Mouse (Mus musculus) cerebellum, adult 2 months (tissue): Measurements from ENCODE around the gene Col3a1.

ENCODE experiments used
- CTCF ChIP-seq: fragments of 200-500 bp; IDR thresholded peaks from 2 replicates; pipeline ENCODE4 v1.5.1; 2011; ENCODE audit warnings: low read depth, mild to moderate bottlenecking, control low read depth, low read length, moderate library complexity, borderline replicate concordance; ENCODE audit not compliant: insufficient read depth
- POLR2A ChIP-seq: fragments of 200-500 bp; IDR thresholded peaks from 2 replicates; pipeline ENCODE4 v1.6.1; 2011; ENCODE audit warnings: low read length, control low read depth, borderline replicate concordance; ENCODE audit not compliant: insufficient read depth

DNA sequence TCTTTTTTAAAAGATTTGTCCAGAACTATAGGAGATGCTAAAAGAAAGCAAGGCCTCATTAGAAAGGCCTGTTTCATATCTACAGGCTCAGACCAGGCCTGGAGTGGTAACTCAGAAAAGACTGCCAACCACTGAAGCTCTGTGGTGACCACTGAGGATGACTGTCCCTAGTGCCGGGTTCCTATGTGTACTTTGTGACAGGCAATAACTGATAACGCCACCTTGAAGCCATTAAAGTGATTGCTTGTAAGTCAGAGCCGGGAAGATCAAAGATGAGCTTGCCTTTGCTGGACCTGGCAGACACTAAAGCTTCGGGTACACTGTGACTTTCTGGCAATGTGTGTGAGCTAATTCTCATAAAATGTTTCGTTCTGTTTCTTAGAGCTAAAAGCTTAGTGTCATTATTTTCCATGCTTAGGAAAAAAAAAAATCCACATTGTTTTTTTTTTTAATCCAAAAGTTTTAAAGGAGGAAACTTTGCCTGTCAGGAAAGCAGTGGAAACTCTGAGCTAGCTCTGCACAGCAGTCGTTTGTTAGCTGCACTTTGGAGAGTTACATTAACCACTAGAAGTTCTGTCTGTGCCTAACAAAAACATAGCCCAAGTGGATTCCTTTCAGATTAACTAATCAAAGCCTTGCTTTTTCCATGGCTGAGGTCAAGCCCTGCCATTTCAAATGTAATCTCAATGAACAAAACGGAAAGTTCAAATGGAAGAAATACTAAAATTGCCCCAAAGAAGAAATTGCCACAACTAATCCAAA lies 4.6 kb downstream of the Col3a1 start:
- TF ChIP-seq CTCF (no peak), POLR2A (no peak)
